Mouse (Mus musculus): ENCODE measurements around the gene Slc22a7.

Slc22a7 gene

DNA sequence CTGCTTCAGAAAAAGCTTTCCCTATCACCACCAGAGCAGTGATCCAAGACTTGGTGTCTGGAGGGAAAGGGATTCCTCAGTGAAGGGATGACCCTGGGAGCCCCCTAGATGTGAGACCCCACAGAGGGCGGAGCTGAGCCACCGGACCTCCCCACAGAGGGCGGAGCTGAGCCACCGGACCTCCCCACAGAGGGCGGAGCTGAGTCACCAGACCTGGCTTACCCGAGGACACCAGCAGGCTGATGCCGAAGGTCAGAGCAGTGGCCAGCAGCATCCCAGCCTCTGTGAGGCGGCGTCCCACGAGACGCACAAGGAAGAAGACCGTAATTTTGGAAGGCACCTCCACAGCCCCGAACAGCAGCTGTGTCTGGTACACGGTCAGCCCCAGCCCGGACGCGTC lies 4.6 kb downstream of the Slc22a7 start:
- peak; percentile 59 for DNase-seq

DNA sequence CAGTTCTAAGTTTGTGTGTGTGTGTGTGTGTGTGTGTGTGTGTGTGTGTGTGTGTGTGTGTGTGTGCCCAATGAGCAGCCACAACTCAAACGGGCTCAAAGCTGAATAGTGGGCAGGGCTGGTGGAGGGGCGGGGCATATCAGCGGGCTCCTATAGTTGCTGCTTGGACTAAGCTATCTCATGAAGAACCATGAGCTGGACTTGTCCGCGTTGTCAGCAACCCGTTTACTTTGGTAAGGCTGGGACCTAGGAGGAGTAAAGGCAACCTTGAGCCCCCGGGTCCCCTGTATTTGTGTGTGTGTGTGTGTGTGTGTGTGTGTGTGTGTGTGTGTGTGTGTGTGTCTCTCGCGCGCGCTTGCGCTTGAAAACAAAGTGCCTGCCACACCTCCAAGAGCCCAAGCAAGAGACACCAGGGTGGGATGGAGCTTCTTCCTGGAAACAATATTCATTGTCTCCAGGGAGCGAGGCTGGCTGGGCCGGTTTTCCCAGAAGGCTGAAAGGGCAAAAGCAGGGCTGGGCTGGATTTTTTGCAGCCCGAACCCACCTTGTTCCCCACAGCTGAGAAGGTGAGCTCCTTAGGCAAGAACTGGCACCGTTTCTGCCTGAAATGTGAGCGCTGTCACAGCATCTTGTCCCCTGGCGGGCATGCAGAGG lies 9.4 kb downstream of the Slc22a7 start, which contains the start of gene Crip3:
Gene Crip3 (plus strand): TSS at position 166 of the 654 bp plus-strand sequence.
- DNase-seq = peak; percentile 53

DNA sequence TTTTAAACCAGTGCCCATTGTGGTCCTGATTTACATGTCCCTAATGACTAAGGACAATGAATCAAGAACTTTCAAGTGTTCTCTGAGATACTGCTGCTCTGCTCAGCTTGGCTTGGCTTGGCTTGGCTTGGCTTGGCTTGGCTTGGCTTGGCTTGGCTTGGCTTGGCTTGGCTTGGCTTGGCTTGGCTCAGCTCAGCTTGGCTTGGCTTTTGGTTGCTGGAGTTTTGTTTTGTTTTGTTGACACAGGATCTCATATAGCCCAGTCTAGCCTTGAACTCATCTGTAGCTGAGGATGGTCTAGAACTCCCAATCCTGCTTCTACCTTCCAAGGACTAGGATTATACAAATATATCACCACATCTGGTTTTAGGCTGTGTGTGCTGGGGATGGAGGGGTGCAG lies 11.8 kb downstream of the Slc22a7 start:
- no peak for DNase-seq

DNA sequence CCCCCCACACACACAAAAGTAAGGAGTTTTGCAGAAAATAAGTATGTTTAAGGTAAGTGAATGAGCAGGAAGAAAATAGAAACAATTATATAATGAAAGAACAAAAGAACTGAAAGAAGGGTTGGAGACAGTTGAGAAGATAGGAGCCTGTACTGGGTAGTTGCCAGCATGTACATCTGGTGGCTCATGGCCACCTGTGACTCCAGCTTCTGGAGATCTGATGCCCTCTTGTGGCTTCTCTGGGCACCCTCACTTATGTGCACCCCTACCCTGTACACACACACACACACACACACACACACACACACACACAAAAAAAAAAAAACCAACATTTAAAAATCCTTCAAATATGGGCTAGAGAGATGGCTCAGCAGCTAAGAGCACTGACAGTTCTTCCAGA lies 18.5 kb downstream of the Slc22a7 start:
- no peak for DNase-seq

DNA sequence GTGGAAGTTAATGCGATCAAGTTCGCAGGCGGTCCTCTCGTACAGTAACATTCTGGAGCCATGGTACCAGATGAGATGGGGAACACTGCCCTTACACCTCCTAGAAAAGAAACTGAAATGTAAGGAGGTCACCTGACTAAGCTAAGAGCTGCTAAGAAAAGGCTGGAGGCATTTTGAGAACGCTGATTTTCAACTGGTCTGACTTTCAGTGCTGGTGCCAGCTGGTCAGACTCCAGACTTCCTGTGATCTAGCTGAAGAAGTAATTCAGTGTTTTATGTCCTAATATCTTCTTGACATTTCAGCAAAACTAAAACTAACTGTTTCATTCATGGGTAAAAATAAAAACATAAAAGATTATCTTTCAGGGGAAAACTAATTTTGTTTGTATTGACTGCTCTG lies 19.6 kb downstream of the Slc22a7 start:
- peak; percentile 50 for DNase-seq

DNA sequence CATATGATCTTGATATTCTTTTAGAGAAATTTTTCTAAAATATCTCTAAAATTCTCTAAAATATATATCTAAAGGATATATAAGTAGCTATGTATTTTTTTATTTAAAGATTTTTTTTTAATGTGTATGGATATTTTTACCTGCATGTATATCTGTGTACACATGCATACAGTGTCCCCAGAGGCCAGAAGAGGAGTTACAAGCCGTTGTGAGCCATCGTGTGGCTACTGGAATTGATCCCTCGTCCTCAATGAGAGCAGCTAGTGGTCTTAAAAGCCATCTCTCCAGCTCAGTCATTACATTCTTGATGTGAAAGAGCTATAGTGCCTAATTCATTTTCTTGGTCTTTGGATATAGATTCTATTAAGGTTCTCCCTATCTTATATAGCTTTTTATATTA lies 29.8 kb downstream of the Slc22a7 start:
- no peak for DNase-seq

GRCm38 (mm10) chr17:46394631-46395030 lies 43.6 kb downstream of the Slc22a7 start:
- no peak for DNase-seq

GRCm38 (mm10) chr17:46393012-46393411 lies 45.2 kb downstream of the Slc22a7 start:
- DNase-seq = peak; percentile 51

GRCm38 (mm10) chr17:46388200-46388599 lies 50.1 kb downstream of the Slc22a7 start:
- DNase-seq = no peak

- peak; percentile 22 for DNase-seq
These were observed 54.0 kb downstream of the Slc22a7 start for GRCm38 (mm10) chr17:46384061-46384801.

DNA sequence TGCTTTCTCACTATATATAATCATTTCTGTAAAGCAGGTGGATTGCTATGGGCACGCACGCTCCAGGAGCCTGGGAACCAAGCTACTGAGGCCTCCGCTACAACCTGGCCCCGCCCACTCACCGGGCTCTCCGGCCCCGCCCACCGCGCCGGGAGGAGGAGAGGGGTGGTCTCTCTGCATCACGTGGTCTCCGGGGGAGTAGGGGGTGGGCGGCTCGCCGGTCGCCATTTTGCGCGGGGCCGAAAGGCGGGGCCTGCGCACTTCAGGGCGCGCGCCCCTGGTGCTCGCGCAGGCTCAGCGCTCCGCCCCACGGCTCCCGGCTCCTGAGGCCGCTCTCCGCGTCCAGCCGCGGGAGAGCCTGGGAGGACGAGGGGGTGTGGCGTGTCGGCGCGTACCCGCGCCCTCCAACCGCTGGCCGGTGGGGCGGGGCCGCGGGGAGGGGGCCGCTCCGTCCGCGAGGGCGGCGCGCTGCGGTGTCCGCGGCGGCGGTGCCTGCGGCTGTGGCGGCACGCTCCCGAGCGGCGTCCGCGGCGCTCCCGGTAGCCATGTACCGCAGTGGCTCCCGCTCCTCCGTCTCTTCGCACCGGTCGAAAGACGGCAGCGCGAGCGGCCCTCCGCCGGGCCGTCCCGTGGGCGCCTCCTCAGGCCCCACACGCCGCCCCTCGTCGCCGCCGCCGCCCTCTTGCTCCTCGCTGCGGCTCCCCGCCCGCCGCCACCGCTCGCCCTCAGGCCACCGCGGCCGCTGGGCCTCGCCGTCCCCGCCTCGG lies 54.8 kb downstream of the Slc22a7 start, which contains the start of gene Zfp318:
Gene Zfp318 (plus strand): TSS at position 438 of the 767 bp plus-strand sequence.
- DNase-seq = peak; percentile 97
